Mouse (Mus musculus): ENCODE data around the gene Ap2m1.

DNA sequence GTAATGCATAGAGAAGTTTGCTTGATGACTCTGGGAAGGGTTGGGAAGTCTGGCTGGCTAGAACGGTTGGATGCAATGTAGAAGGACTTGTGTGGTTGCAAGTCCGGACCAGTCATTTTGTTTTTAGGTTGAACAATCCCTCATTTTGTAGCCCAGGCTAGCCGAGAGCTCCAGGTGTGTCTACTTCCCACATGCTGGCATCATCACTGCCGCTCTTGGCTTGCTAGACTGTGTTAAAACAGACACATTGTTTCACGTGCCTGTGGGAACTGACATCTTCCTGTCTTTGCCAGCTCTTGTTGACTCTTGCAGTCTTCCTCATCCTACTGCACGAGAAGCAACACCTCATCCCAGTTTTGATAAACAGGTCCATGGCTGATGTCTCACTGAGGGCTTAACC lies 19.7 kb downstream of the Ap2m1 start:
- no peak for TF ChIP-seq CTCF (IDR thresholded peaks at IDR 0.05; ENCODE audit: extremely low read depth, insufficient read depth, low read length)
- TF ChIP-seq POLR2A (IDR thresholded peaks at IDR 0.05; ENCODE audit: extremely low read depth, insufficient read depth, low read length), result no peak
